Mouse (Mus musculus): ENCODE measurements around the gene AC140267.1. TPM values are rescaled to one million over a fixed set of nuclear protein-coding genes. Genes with fewer than 3 reads are reported as not detected.

Gene AC140267.1
- polyA plus RNA-seq, 1 experiment from 2014 or later = 5.0 TPM

DNA sequence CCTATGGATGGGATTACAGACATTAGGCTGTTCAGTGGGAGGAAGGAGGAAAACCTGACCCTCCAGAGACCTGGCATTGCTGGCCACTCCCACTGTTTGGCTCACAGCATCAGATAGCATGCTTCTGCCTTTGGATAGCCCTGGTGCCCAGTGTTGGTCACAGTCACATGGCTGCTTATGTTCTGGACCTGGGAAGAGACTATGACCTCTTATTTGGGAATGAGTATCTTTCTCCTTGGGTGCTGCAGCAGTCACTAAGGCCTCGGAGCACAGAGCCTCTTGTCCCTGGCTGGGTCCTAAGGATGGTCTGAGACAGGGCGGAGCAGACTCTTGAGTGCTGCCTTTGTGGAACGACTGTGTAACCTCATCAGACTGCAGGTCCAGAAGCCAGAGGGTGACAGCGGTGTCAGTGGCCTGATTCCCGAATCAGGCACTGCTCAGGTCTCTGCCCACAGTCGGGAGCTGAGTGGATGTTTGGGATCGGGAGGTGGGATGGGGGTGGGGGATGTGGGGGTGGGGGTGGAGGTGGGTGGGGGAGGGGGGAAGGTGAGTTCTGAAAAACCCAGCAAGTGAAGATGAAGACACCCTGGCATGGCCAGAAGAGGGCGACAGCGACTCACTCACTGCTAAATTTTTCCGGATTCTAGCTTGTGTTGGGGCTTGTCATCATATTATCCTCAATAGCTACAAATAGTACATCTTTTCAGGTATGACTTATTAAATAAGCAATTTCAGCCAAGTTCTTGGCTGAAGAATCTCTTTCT lies 19.7 kb upstream of the AC140267.1 start:
- Histone ChIP-seq H3K9me3 (replicated peaks) (no peaks in the 10 kb centered on the region), H3K27me3 (ENCODE audit: low read depth, poor library complexity, severe bottlenecking) (no peaks in the 10 kb centered on the region), H3K36me3 (peaks cover 25% of the 10 kb centered on the region), H3K4me3 (no peak overlapping the region), H3K4me1 (peaks cover 15% of the 10 kb centered on the region), H3K27ac (replicated peaks) (no peak overlapping the region)
- WGBS = 19% methylated on average over 10 of the region's 10 CpGs
- no peak for DNase-seq (ENCODE audit: low spot score)

DNA sequence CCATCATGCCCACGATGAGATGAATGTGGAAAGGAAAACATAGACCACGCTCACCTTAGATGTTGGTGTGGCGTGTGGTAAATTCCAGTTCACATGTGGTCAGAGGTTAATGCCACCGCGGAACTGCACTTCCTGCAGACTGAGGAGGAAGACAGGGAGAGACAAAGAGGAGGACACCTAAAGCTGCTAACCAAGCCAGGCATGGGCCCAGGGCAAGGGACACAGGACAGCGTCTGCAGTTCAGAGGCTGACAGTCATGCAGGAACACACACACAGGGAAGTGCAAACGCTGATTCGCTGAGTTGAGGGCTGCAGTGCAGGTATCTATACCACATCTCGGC lies 19.2 kb upstream of the AC140267.1 start:
- no peak for DNase-seq (ENCODE audit: low spot score)
- Histone ChIP-seq H3K27ac (replicated peaks) (no peak overlapping the region), H3K4me1 (peaks cover 15% of the 10 kb centered on the region), H3K36me3 (peaks cover 20% of the 10 kb centered on the region), H3K9me3 (replicated peaks) (no peaks in the 10 kb centered on the region), H3K4me3 (no peak overlapping the region), H3K27me3 (ENCODE audit: low read depth, poor library complexity, severe bottlenecking) (no peaks in the 10 kb centered on the region)
- 69% methylated on average over 9 of the region's 9 CpGs for WGBS

DNA sequence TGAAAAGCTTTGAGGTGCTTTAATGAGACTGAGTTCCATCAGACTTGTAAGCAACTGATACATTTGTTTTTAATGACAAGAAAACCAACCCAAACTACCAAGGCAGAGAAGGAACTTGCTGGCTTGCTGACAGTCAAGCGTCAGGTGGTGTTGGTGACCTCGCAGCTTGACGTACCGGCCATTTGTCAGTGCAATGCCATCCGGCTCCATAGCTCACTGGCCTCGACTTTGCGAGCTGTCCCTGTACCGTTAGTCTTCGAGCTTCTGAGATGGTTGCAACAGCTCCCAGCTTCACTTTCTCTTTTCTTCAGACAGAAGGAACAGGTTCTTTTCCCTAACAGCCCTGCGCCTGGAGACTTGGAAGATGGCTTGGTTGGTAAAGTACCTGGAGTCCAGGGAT lies 18.2 kb upstream of the AC140267.1 start:
- Histone ChIP-seq H3K27ac (replicated peaks) (no peak overlapping the region), H3K4me1 (peaks cover 15% of the 10 kb centered on the region), H3K27me3 (ENCODE audit: low read depth, poor library complexity, severe bottlenecking) (no peaks in the 10 kb centered on the region), H3K9me3 (replicated peaks) (no peaks in the 10 kb centered on the region), H3K4me3 (no peak overlapping the region), H3K36me3 (peaks cover 10% of the 10 kb centered on the region)
- WGBS = 89% methylated on average over 10 of the region's 10 CpGs
- DNase-seq (ENCODE audit: low spot score) = no peak

DNA sequence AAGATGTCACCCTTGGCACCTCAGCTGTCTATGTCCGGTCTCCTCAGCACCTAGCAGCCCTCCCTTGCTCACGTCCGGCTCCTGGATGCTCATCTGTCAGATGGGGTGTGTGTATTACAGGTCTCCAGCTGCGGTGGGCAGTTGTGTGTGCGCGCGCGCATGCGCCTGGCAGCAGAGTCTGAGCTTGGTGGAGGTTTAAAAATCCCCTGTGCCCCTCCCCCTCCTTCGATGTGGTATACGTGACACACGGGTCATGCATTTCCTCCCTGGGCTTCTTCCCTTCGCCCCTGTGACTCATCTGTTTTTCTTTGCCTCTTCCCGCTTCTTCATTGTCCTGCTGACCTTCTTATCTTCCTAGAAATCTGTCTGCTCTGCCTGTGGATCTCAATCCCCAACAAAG lies 16.4 kb upstream of the AC140267.1 start:
- H3K36me3 ChIP-seq = no peaks in the 10 kb centered on the region
- H3K27me3 ChIP-seq (ENCODE audit: low read depth, poor library complexity, severe bottlenecking) = no peaks in the 10 kb centered on the region
- 58% methylated on average over 14 of the region's 14 CpGs for WGBS
- peaks cover 15% of the 10 kb centered on the region for H3K4me1 ChIP-seq
- no peaks in the 10 kb centered on the region for H3K9me3 ChIP-seq (replicated peaks)
- DNase-seq (ENCODE audit: low spot score) = peak; percentile 21
- H3K27ac ChIP-seq (replicated peaks) = peak overlapping the region; percentile 58
- H3K4me3 ChIP-seq = no peak overlapping the region

DNA sequence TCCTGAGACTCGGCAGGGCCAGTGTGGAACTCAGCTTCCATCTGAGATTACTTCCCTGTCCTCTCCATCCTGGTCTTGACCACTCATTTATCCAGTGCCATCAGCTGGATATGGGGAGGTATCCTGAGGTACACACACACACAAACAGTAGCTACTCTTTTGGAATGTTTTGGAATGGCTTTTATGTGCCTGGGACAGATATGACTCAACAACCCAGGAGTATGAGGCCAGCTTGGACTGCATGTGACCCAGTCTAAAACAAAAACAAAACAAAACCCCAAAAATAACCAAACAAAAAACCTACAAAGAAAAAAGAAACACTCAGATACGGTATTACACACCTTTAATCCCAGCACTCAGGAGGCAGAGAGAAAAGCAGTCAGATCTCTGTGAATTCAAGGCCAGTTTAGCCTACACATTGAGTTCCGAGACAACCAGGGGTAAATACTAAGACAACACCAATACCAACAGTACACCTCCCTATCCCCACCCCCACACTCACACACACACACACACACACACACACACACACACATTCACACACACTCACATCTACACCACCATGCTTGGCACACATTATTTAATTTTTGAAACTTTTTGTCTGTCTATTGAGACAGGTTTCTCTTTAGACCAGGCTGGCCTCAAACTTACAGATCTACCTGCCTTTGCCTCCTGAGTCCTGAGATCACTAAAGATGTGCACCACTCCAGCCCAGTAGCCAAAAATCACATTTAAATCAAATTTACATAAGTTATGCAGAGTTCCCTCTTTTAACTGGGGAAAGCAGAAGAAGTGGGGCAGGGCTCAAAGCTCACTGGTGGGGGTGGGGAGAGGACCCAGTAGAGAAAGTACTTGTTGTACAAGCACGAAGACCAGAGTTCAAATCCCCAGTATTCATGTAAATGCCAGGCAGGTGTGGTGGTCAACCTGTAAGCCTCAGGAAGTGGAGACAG lies 15.7 kb upstream of the AC140267.1 start:
- no peak overlapping the region for H3K4me3 ChIP-seq
- peak overlapping the region; percentile 58 for H3K27ac ChIP-seq (replicated peaks)
- H3K4me1 ChIP-seq = peaks cover 15% of the 10 kb centered on the region
- no peaks in the 10 kb centered on the region for H3K9me3 ChIP-seq (replicated peaks)
- no peak for DNase-seq (ENCODE audit: low spot score)
- 75% methylated on average over 4 of the region's 4 CpGs for WGBS
- no peaks in the 10 kb centered on the region for H3K36me3 ChIP-seq
- H3K27me3 ChIP-seq (ENCODE audit: low read depth, poor library complexity, severe bottlenecking) = no peaks in the 10 kb centered on the region

GRCm38 (mm10) chr15:80221031-80221430 lies 14.6 kb upstream of the AC140267.1 start:
- Histone ChIP-seq H3K4me3 (no peak overlapping the region), H3K9me3 (replicated peaks) (no peaks in the 10 kb centered on the region), H3K4me1 (peaks cover 9% of the 10 kb centered on the region), H3K27me3 (ENCODE audit: low read depth, poor library complexity, severe bottlenecking) (no peaks in the 10 kb centered on the region), H3K36me3 (no peaks in the 10 kb centered on the region), H3K27ac (replicated peaks) (no peak overlapping the region)
- no peak for DNase-seq (ENCODE audit: low spot score)
- 72% methylated on average over 8 of the region's 8 CpGs for WGBS

DNA sequence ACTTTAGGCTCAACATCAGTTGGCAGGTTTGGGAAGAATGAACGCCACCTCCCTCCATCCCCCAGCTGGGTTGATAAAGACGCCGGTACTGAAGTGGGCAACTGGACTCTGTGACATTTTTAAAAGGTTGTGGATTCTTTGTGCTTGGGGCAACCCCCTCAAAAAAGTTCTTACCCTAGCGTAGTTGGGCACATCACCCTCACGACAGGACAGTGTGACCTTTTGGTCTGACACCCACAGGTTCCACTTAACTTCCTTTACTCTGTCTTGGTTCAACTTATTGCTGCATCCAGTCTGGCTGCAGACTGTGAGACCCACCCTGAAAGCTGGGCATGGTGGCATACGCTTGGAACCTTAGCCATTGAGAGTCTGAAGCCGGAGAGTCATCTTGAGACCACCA lies 11.9 kb upstream of the AC140267.1 start:
- no peaks in the 10 kb centered on the region for H3K27me3 ChIP-seq (ENCODE audit: low read depth, poor library complexity, severe bottlenecking)
- no peak for DNase-seq (ENCODE audit: low spot score)

GRCm38 (mm10) chr15:80225208-80225607 lies 10.4 kb upstream of the AC140267.1 start:
- Histone ChIP-seq H3K27me3 (ENCODE audit: low read depth, poor library complexity, severe bottlenecking) (peaks cover 10% of the 10 kb centered on the region; the same call in 1 of the 2 replicates), H3K27ac (replicated peaks) (no peak overlapping the region), H3K36me3 (no peaks in the 10 kb centered on the region), H3K9me3 (replicated peaks) (no peaks in the 10 kb centered on the region), H3K4me1 (peaks cover 10% of the 10 kb centered on the region), H3K4me3 (no peak overlapping the region)
- DNase-seq (ENCODE audit: low spot score) = peak; percentile 75
- 25% methylated on average over 9 of the region's 9 CpGs for WGBS

More for the DNA sequence above, 11.9 kb upstream of the AC140267.1 start:
- Histone ChIP-seq H3K36me3 (no peaks in the 10 kb centered on the region), H3K9me3 (replicated peaks) (no peaks in the 10 kb centered on the region), H3K27ac (replicated peaks) (no peak overlapping the region), H3K4me1 (peaks cover 17% of the 10 kb centered on the region), H3K4me3 (no peak overlapping the region)
- 92% methylated on average over 7 of the region's 7 CpGs for whole genome bisulfite sequencing

- Histone ChIP-seq H3K4me3 (no peak overlapping the region), H3K9me3 (replicated peaks) (no peaks in the 10 kb centered on the region), H3K27ac (replicated peaks) (no peak overlapping the region), H3K27me3 (ENCODE audit: low read depth, poor library complexity, severe bottlenecking) (peaks cover 12% of the 10 kb centered on the region; the same call in 1 of the 2 replicates), H3K36me3 (no peaks in the 10 kb centered on the region), H3K4me1 (peaks cover 10% of the 10 kb centered on the region)
- WGBS = 48% methylated on average over 2 of the region's 2 CpGs
- peak; percentile 61 for DNase-seq (ENCODE audit: low spot score)
Observed at GRCm38 (mm10) chr15:80225796-80226195, 9.8 kb upstream of the AC140267.1 start.

DNA sequence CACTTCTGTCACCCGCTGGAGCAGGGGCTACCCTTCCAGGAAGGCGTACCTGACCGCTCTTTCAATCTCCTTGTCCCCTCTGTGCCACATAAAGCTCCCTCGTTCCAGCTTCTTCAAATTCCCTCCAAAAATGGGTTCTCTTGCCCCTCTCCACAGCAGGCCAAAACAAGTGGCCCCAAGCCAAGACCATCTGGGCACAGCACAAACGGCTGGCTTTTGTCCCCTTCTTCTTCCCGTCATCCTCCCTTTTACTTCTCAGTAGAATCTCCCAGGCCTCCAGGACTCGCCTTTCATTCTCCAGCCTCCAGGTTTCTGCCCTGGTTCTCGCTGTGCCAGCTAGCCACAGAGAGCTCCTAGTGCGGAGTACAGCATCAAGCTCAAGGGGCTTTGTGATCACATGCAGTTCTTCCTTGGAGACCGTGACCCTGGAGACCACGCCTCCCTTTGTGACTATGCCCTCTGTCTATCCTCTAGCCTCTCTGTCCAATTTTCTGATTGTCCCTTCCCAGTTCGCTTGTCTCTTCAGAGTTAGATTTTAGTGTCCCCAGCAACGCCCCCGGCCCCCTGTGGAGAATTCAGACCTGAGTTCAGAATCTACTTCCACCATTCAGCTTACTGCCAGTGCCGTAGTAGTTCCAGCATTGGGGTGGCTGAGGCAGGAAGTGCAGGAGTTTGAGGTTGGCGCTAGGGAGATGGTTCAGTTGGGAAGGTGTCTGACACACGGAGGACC lies 7.4 kb upstream of the AC140267.1 start:
- no peaks in the 10 kb centered on the region for H3K9me3 ChIP-seq (replicated peaks)
- H3K27ac ChIP-seq (replicated peaks) = peak overlapping the region; percentile 28; the same call in 1 of the 2 replicates
- peaks cover 12% of the 10 kb centered on the region; the same call in 1 of the 2 replicates for H3K27me3 ChIP-seq (ENCODE audit: low read depth, poor library complexity, severe bottlenecking)
- H3K36me3 ChIP-seq = no peaks in the 10 kb centered on the region
- H3K4me3 ChIP-seq = no peak overlapping the region
- H3K4me1 ChIP-seq = peaks cover 20% of the 10 kb centered on the region
- WGBS = 75% methylated on average over 17 of the region's 17 CpGs
- no peak for DNase-seq (ENCODE audit: low spot score)

DNA sequence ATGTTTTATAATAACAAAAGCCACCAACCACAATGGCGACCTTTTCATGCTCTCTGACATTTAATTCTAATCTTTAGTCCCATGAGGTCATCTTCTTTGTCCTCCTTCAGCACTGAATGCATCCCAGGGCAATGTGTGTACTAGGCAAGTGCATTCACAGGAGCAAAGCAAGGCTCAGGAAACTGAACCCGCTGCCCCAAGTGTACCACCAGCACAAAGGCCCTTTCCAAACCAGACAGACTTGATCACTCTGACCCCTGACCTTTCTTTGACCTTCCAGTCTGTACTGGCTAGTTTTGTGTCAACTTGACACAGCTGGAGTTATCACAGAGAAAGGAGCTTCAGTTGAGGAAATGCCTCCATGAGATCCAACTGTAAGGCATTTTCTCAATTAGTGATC lies 3.3 kb upstream of the AC140267.1 start:
- Histone ChIP-seq H3K27ac (replicated peaks) (peak overlapping the region; percentile 23; the same call in 1 of the 2 replicates), H3K27me3 (ENCODE audit: low read depth, poor library complexity, severe bottlenecking) (peaks cover 12% of the 10 kb centered on the region; the same call in 1 of the 2 replicates), H3K4me1 (peaks cover 41% of the 10 kb centered on the region), H3K9me3 (replicated peaks) (no peaks in the 10 kb centered on the region), H3K36me3 (peaks cover 21% of the 10 kb centered on the region), H3K4me3 (no peak overlapping the region)
- WGBS = 38% methylated on average over 2 of the region's 2 CpGs
- DNase-seq (ENCODE audit: low spot score) = peak; percentile 61

DNA sequence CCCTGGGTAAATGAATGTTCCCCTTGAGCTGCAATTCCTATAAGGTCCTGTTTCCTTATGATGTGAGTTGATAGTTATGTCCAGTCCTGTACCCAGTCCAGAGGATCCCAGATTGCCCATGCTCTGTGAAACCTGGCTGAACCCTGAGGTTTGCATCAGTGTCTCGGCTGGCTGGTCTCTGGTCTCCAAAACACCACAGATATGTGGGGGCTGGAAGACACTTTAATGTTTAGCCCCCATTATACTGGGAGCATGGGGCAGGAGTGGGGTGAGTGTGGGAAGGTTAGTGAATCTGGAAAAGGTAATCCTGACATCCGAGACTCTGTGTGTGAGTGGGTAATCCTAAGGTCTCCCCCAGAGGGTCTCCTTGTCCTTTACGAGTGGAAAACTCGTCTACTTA lies 2.6 kb upstream of the AC140267.1 start:
- Histone ChIP-seq H3K27me3 (ENCODE audit: low read depth, poor library complexity, severe bottlenecking) (peaks cover 12% of the 10 kb centered on the region; the same call in 1 of the 2 replicates), H3K9me3 (replicated peaks) (no peaks in the 10 kb centered on the region), H3K4me1 (peaks cover 38% of the 10 kb centered on the region), H3K36me3 (peaks cover 28% of the 10 kb centered on the region), H3K27ac (replicated peaks) (peak overlapping the region; percentile 93), H3K4me3 (peak overlapping the region; percentile 84)
- no peak for DNase-seq (ENCODE audit: low spot score)
- WGBS = 72% methylated on average over 4 of the region's 4 CpGs
